Mouse (Mus musculus) spleen, adult 2 months (tissue): ENCODE measurements around the gene Hlcs.

Source experiments
- CTCF ChIP-seq: fragments of 200-500 bp; IDR thresholded peaks from 2 replicates; pipeline ENCODE4 v1.5.1; 2011; ENCODE audit warnings: mild to moderate bottlenecking, inconsistent platforms; ENCODE audit not compliant: insufficient read depth, insufficient read length, insufficient replicate concordance; ENCODE audit errors: extremely low read depth
- POLR2A ChIP-seq: fragments of 200-500 bp; IDR thresholded peaks from 2 replicates; pipeline ENCODE4 v1.6.1; 2011; ENCODE audit warnings: low read depth, low read length, inconsistent platforms

DNA sequence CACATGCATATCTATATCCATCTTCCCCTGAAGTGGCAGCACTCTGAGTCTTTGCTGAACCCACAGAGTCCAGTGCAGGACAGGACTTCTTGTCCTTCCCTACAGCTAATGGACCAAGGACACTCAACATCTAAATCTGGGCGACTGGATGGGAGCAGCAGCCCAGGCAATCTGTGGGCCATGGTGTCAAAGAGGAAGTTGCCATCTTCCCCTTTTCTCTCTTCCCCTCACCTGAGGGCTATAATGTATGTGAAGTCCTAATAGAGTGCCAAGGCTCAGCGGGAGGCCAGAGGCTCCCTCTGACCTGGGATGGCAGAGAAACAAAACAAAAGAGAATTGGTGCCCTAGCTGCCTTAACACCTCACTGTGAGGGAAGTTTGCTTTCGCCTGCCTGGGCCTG is 29.4 kb downstream of the Hlcs start:
- TF ChIP-seq CTCF: no peak
- TF ChIP-seq POLR2A: no peak
